Mouse (Mus musculus) lung, adult 2 months (tissue): ENCODE results near the gene 2310061I04Rik. TPM values are rescaled to one million over a fixed set of nuclear protein-coding genes. Genes with fewer than 3 reads are reported as not detected.

Source experiments
- DNase-seq: peaks from one replicate; pipeline ENCODE4 v3.0.0; 2022
- H3K4me1 ChIP-seq: fragments of 200-500 bp; 2 replicates; pipeline ENCODE4 v1.6.1; 2011; ENCODE audit warnings: low read length; ENCODE audit not compliant: control insufficient read depth, insufficient read depth
- H3K4me3 ChIP-seq: fragments of 200-500 bp; replicated peaks from 2 replicates; pipeline ENCODE3; 2011; ENCODE audit warnings: low read depth, mild to moderate bottlenecking, control low read depth, low read length; ENCODE audit errors: extremely low read depth
- CTCF ChIP-seq: fragments of 200-500 bp; IDR thresholded peaks from 2 replicates; pipeline ENCODE4 v1.5.1; 2011; ENCODE audit warnings: mild to moderate bottlenecking, low read length, control low read depth; ENCODE audit not compliant: insufficient read depth
- POLR2A ChIP-seq: fragments of 200-500 bp; IDR thresholded peaks from 2 replicates; pipeline ENCODE4 v1.6.1; 2011; ENCODE audit warnings: low read depth, mild to moderate bottlenecking, control low read depth, low read length, borderline replicate concordance; ENCODE audit errors: extremely low read depth
- WGBS: fragments of 180-500 bp; shearing (Covaris S2); methylation state at CpG from one replicate; pipeline ENCODE4 v1.1.7; 2018; 5-methylcytosine and 5-hydroxymethylcytosine counted together
- polyA plus RNA-seq: library from polyadenylated mRNA; depleted of rRNA; stranded (reverse); fragments of >200 nt; gene quantifications from 2 replicates; pipeline ENCODE4 v1.2.3, GENCODE M21; 2012

Gene 2310061I04Rik
- polyA plus RNA-seq, 1 experiment = 38.1 TPM

GRCm38 (mm10) chr17:35866281-35866831 lies 30.9 kb downstream of the 2310061I04Rik start:
- H3K4me3 ChIP-seq = peak overlapping the region; percentile 93
- peaks cover 3% of the 10 kb centered on the region; the same call in 1 of the 2 replicates for H3K4me1 ChIP-seq
- WGBS = 1% methylated on average over 38 of the region's 38 CpGs
- TF ChIP-seq CTCF (no peak), POLR2A (peak; percentile 66; the same call in 1 of the 2 replicates)
- DNase-seq = peak; percentile 63

DNA sequence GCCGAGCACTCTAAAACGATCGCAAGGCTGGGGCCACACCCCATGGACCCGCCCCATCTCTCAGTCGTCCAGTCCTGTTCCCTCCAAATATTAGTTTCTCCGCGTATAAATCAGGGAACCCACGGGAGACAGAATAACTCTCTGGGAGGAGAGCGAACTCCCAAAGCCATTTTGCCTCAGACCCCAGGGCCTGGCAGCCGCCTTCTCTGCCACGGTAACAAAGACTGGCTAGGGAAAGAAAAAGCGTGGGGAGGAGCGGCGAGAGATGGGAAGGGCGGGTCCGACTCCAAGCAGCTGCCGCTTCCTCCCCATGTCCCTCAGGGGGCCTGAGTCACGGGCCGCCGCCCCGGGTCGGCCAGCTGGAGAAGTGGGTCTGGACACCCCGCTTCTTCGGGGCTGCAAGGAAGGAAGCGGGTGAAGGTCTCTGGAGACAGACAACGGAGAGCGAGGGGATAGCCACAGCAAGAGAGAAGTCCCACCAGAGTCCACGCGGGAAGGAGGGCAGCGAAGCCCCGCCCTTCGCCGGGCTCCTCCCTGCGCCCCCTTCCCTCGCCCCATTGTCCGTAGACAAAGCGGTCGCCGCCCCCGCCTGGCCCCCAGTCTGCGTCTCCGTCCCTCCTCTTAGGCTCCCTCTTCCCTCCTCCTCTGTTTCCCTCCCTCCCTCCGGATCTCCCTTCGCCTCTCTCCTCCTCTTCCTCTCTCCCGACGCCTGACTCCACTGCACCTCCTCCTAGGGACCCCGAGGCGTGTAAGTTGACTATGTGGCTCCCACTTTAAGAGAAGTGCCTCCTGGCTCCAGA lies 31.6 kb downstream of the 2310061I04Rik start, which contains the start of gene Ppp1r18:
Ppp1r18 (plus strand) TSS at position 113 of the 800 bp plus-strand sequence.
- H3K4me1 ChIP-seq = peaks cover 3% of the 10 kb centered on the region; the same call in 1 of the 2 replicates
- TF ChIP-seq CTCF = no peak
- TF ChIP-seq POLR2A = peak; percentile 67; the same call in 1 of the 2 replicates
- peak within 1 kb of the TSS; percentile 93 for H3K4me3 ChIP-seq
- DNase-seq = peak; percentile 64
- 2% methylated on average over 46 of the region's 48 CpGs for WGBS

DNA sequence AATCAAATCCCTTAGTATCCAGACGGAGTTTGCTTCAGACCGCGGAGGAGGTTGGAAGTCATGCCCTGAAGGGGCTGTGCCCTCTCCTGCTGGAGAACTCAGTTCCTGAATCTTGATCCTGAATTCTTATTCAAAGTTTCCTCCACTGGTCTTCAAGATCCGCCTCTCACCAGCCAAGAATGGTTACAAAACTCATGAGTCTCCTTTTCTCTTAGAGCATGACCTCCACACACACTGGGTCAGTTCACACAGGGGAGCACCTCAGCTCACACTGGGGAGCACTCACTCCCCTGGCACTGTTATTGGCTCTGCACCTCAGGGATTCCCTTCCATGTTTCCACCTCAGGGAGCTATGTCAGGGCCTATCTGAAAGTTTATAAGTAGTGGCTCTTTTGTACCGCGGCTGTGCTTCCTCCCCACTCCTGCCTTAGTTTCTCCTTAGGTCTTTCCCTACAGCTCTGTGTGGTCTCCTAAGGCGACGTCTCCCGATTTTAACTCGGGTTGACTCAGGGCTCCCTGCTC lies 32.3 kb downstream of the 2310061I04Rik start:
- H3K4me1 ChIP-seq = 0 out of 2 replicates have a peak, but pooled peaks cover 3% of the 10 kb centered on the region
- DNase-seq = no peak
- WGBS = 32% methylated on average over 10 of the region's 10 CpGs
- TF ChIP-seq POLR2A (no peak), CTCF (no peak)
- peak overlapping the region; percentile 6 for H3K4me3 ChIP-seq

GRCm38 (mm10) chr17:35861198-35861857 lies 35.9 kb downstream of the 2310061I04Rik start, which contains the start of gene Nrm:
Gene Nrm (plus strand): TSS chr17:35861318.
- Histone ChIP-seq H3K4me3 (peak within 1 kb of the TSS; percentile 82), H3K4me1 (0 out of 2 replicates have a peak, but pooled peaks cover 3% of the 10 kb centered on the region)
- TF ChIP-seq CTCF (peak; percentile 15; the same call in 1 of the 2 replicates), POLR2A (peak; percentile 53; the same call in 1 of the 2 replicates)
- WGBS = 2% methylated on average over 47 of the region's 47 CpGs
- DNase-seq = peak; percentile 96

DNA sequence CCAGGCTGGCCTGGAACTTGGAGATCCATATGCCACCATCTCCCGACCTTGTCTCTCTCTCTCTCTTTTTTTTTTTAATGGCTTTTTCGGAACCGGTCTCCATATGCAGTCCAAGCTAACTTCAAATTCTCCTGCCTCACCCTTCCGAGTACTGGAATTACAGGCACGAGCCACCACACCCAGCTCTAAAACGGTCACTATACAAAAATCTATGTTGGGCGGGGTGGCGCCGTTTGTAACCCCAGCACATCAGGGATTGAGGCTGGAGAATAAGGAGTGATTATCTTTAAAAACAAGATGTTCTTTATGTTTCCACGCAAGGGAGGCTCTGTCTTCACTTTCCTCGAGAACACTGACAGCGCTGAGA lies 36.4 kb downstream of the 2310061I04Rik start:
- WGBS = 4% methylated on average over 12 of the region's 12 CpGs
- H3K4me3 ChIP-seq = peak overlapping the region; percentile 39
- no peak for TF ChIP-seq CTCF
- no peak for TF ChIP-seq POLR2A
- no peak for DNase-seq
- 0 out of 2 replicates have a peak, but pooled peaks cover 3% of the 10 kb centered on the region for H3K4me1 ChIP-seq

- Histone ChIP-seq H3K4me3 (no peak overlapping the region), H3K4me1 (0 out of 2 replicates have a peak, but pooled peaks cover under 1% of the 10 kb centered on the region)
- whole genome bisulfite sequencing = 59% methylated on average over 2 of the region's 2 CpGs
- no peak for TF ChIP-seq CTCF
- no peak for TF ChIP-seq POLR2A
- no peak for DNase-seq
Measured at GRCm38 (mm10) chr17:35859835-35860234, 37.4 kb downstream of the 2310061I04Rik start.

- Histone ChIP-seq H3K4me3 (no peak overlapping the region), H3K4me1 (no peaks in the 10 kb centered on the region)
- WGBS = 84% methylated on average over 1 of the region's 1 CpGs
- no peak for DNase-seq
- TF ChIP-seq CTCF = no peak
- no peak for TF ChIP-seq POLR2A
Measured at GRCm38 (mm10) chr17:35859371-35859770, 37.9 kb downstream of the 2310061I04Rik start.

DNA sequence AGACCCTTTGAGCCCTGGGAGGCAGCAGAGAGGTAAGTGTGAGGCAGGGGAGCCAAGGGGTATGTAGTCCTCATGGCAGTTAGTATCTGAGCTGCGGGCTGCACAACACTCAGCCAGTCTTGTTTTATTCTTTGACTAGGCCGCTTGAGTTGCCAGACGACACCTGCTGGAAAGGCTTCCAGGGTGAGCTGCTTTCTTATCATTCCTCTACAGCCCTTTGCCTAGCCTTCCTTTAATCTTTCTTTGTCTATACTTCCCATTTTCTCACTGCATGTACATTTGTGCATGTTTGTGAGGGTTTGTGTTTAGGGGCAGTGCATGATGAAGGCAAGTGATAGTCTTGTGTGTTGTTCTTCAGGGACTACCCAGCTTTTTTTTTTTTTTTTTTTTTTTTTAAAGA lies 46.3 kb downstream of the 2310061I04Rik start:
- no peak for DNase-seq
- WGBS = 89% methylated on average over 3 of the region's 3 CpGs
- TF ChIP-seq CTCF (no peak), POLR2A (no peak)
- no peak overlapping the region for H3K4me3 ChIP-seq
- H3K4me1 ChIP-seq = no peaks in the 10 kb centered on the region

- 58% methylated on average over 1 of the region's 1 CpGs for WGBS
- no peaks in the 10 kb centered on the region for H3K4me1 ChIP-seq
- H3K4me3 ChIP-seq = no peak overlapping the region
- no peak for DNase-seq
- TF ChIP-seq POLR2A (no peak), CTCF (0 out of 2 replicates have a peak, but pooled peaks have one; percentile 8)
Measured at GRCm38 (mm10) chr17:35848112-35848511, 49.1 kb downstream of the 2310061I04Rik start.
